Mouse (Mus musculus) naive thymus-derived CD4-positive, alpha-beta T cell, adult 2 months (primary cell): ENCODE measurements around the gene Adamts10.

Experiments used
- DNase-seq: peaks from one replicate; pipeline ENCODE4 v3.0.0-alpha.2; 2011; ENCODE audit warnings: low read depth

Adamts10 gene

DNA sequence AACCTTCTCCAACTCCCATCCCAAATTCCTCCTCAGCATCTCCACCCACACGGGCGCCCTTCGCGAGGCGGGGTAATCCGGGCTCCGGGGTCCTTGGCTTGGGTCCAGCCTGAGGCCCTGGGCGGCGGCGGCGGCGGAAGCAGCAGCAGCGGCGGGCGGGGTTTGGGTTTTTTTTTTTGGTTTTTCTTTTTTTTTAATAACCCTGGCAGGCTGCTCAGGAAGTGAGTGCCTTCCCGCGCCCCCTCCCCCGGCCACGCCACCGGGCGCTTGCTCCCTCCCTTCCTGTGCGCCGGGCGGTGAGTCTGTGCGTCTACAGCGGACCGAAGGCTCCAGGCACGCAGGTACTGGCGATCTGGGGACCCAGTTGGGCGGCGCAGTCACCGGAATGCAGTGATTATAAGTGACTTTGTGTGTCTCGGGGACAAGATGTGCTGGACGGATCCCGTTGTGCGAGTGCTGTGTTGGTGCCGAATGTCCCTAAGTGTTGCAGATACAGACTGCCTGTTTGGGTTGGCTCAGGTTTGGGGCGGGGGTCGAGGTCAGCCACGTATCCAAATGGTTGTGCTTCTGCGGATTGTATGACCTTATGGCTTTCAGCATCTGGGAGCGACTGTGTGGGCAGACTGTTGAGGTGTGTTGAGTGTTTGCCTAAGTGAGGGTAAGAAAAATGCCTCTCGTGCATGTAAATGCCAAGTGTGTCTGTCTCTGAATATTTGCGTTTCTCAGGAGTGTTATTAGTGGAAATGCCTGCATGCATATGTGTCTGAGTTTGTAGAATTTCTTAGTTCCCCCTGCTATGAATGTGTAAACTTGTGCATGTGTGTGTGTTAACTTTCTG is at the start of gene Adamts10:
Gene Adamts10, plus strand, starts transcription at position 287 of the 838 bp plus-strand sequence.
- DNase-seq, result peak; percentile 83

DNA sequence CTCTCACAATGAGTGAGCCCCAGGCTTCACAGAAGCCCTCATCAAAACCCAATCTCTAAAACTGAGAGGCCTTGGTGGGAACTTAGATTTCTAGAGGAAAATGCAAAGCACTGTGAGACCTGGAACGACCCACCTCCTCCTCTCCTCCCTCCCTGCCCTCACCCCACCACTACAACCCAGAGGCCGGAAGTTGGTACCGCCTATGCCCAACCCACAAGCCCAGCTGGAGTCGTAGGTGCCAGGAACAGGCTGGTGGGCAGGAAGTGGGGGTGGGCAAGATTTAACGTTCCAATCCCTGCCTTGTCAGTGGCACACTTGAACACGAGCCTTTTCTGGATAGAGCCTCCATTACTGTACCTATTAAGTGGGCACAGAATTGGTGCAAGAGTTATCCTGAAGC is 40.0 kb upstream of the Adamts10 start:
- peak; percentile 81 for DNase-seq

DNA sequence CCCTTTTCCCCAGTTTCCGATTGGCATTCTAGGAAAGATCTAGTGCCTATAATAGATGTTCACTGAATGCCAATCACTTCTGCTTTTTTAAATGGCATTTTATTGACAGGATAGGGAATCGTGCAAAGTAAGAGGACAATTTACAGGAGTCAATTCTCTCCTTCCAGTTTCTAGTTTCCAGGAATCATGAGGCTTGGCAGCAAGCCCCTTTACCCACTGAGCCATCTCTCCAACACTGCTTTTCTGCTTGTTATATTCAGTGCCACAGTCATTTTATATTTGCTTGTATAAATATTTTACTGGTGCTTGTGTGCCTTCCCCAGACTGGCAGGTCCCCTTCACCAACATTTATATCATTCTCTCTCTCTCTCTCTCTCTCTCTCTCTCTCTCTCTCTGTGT is 36.8 kb upstream of the Adamts10 start:
- no peak for DNase-seq

DNA sequence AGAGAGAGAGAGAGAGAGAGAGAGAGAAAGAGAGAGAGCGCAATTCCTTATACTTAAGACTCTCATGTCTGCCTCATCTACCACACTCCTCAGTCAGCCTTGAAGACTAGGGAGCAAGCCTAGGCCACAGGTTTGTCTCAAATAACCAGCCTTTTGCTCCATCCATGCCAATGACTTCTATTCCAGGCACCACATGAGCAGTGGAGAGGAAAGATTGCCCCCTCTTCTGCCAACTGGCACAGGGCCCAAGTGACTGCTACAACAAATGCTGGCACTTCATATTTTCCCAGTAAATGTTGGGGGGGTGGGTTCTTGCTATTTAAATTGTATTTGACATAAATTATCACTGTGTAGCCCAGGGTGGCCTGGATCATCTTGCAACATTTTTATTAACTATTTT is 36.4 kb upstream of the Adamts10 start:
- DNase-seq, result no peak

DNA sequence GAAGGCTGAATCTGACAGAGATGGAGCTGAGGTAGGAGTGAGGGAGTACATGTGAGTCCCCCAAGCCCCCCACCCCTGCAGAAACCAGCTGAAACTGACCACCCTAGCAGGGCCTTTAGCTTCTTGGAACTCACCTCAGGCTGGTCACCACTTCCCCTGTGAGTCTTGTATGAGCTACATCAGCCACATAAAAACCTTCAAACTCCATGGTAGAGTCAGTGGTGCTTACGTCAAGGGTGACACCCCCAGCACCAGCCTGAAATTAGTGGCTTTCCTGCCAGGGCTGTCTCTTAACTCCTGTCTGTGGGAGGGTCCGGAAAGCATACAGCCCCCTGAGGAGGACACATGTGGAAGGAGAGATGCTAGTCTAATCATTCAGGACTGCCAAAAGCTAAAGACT is 32.6 kb upstream of the Adamts10 start:
- no peak for DNase-seq

DNA sequence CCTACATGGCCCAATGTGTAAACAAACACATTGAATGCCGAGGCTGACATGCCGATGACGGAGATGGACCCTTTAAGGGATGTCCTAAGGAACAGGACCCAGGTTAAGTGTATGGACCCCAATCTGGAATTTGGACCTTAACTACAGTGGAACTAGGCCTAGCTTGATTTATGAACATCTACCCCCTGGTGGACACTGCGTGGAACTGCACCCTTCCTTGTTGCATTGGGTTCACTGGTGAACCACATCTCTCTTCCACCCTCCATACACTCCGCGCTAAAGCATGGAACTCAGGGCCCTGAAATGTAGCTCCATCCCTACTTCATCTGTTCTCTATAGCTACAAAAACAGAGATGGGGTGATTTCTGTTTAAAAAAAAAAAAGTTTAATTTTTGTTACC is 30.9 kb upstream of the Adamts10 start:
- DNase-seq, result peak; percentile 82

DNA sequence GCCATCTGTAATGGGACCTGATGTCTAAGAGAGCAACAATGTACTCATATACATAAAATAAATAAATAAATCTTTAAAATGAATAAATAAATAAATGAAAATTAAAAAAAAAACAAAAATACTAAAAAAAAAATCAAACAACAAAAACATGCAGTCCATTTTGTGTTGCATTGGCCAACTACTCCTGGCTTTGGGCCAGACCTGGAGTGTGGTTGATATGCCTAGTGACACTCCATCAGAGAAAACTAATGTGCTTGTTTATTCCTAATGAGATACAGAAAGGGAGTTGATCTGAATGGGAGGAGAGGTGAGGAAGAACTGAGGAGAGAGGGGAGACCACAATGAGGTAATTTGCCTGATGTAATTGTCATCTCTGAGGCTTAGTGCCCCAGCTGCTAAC is 29.4 kb upstream of the Adamts10 start:
- DNase-seq, result no peak

DNA sequence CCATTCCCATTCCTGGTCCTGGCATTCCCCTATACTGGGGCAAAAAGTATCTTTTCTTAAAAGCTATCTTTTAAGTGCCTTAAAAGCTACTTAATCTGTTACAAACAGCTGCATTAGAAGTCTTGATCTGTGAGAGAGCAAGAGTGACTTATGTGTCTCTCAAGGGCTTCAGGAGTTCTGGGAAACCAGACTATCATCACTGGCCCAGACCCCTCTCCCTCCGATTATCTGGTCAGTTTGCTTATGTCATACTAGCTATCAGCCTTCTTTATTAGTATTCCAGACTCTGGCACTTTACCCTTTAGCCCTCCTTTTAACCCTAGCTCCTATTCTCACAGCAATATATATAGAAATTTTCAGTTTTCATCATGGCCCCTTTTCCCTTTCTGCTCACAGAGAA is 25.1 kb upstream of the Adamts10 start:
- no peak for DNase-seq

DNA sequence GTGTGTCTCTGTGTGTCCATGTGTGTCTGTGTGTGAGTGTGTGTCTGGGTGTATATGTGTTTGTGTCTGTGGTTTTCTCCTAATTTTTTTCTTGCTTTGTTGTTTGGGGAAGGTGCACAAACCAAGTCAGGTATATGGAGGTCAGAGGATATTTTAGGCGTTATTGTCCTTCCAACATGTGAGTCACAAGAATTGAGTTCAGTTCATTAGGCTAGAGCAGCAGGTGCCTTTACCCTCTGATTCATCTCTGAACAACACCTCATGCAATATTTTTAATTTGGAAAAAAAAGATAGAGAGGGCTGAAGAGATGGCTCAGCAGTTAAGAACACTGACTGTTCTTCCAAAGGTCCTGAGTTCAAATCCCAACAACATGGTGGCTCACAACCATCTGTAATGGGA is 15.6 kb upstream of the Adamts10 start:
- no peak for DNase-seq

DNA sequence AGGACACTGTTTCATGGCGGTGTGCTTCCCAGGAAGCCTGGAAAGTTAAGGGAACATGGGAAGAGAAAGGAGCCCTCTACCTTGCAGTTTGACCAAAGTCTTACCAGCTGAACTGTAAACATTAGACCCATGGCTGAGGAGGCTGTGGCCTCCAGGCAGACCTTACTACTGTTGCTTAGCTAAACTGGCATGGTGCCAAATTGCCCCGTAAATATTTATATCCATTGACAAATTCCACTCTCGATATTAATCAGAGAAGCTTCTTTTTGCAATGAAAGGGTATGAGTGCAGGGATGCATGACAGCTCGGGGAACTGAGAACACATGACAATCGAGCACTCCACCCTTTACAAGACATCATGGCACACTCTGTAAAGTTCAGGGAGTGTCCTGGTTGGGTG is 13.8 kb upstream of the Adamts10 start:
- DNase-seq, result no peak

DNA sequence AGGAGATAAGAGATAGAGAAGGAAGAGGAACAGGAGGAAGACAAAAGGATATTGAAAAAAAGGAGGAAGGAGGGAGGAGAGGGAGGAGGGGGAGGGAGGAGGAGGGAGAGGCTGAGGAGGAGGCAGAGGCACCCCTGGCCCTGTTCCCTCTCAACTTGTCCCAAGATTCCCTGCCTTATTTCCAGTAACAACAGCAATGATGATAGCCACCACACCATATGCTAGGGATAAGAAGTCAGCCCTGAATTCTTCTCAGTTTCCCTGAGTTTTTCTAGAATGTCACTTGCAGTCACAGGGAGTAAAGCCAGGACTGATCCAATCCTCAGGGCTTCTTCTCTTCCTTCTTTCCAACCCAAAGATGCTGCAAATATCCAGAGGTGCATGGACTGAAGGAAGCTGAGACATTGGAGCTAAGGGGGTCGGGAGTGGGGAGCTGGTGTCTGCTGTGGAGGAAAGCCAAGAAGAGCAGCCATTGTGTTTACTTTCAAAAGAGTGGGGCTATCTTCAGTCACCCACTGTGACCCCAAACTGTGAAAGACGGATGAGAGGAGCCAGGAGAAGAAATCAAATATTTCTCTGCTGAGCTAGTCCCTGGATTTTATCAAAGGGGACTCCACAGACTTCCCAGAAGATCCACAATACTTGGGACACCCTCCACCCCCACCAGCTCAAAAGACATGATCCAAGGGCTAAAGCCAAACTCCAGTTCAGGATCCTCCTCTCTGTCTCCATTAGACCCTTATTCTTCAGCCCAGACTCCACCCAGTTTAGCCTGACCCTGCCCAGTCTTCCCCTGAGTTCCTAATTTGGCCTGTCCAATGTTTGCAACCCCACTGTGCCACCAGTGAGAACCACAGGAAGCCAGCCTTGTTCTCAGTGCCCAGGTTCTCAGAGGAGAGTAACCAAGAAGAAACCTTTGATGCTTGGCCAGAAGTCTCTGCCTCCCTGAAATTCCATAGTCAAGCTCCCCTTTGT is 11.3 kb upstream of the Adamts10 start:
- DNase-seq, result no peak

DNA sequence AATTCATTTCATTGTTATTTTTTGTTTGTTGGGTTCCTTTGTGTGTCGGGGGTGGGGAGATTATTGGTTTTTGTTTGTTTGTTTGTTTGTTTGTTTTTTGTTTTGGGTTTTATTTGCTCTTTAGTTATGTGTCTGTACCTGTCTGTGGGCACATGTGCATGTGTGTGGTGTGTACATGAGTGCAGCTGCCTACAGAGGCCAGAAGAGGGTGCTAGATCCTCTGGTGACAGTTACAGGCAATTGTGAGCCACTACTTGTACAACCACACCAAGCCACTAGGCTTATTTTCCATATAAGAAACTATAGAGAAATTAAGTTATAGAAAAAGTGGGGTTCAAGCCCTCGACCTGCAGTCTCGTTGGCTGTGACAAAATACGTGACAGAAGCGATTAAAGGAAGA is 10.1 kb upstream of the Adamts10 start:
- DNase-seq, result peak; percentile 35

DNA sequence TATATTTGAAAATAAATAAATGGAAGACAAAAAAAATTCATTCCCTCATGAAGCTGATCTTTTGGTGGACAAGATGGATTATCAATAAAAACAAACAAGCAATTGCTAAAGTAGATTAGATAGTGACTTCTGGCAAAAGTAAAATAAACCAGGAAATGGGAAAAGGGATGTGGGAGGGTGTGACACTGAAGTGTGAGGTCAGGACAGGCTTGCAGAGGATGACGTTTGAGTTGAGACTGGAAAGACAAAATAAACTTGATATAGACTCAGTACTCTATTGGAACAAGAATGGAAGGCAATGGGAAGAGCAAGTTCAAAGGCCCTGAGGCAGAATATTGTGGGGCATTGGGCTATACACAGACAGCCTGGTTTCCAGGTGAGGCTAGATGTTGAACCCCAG is 3.6 kb upstream of the Adamts10 start:
- DNase-seq, result no peak

DNA sequence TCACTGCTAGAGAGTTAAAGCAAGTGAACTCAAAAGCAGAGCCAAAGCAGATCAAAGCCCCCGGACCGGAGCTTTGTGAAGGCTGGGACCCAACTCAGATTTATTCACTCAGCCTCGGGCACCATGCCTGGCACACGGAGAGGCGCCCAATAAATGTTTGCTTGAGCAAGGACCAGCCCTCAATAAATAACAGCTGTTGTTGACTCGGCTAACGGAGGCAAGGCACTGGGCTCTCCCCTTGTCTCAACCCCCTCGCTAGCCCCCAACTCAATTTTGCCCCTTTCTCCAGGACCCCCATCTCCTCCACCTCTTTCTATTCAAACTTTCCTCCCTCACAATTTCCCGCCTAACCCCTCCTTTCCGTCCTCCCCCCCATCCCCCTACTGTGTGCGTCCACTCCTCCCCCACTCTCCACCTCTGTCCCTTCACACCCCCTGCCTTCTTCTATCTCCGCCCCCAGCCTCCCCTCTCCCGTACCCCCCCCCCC is 530 bp upstream of the Adamts10 start:
- DNase-seq, result peak; percentile 38

DNA sequence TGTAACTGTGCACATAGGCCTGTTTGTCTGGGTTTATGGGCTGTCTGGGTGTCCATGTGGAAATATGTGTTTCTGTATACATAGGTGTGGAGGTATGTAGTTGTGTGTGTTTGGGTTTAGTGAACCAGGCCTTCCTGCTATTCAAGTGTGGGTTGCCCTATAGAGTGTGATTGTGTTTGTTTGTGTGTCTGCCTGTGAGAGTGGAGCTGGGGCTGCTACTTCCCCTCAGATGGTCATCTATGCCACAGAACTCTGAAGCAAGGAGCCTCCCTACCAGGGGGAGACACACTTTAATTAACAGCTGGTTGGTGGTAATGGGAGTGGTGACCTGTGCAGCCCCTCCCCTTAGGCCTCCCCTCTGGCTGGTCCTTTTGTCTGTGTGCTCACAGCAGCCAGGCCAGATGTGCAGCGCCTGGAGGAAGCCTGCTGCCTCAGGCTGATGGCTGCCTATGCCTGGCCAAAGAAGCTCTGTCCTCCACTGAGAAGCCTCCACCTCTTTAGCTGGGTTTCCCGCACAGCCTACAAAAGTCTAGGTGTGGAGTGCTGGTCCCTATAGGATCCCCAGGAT is 886 bp downstream of the Adamts10 start:
- peak; percentile 27 for DNase-seq

DNA sequence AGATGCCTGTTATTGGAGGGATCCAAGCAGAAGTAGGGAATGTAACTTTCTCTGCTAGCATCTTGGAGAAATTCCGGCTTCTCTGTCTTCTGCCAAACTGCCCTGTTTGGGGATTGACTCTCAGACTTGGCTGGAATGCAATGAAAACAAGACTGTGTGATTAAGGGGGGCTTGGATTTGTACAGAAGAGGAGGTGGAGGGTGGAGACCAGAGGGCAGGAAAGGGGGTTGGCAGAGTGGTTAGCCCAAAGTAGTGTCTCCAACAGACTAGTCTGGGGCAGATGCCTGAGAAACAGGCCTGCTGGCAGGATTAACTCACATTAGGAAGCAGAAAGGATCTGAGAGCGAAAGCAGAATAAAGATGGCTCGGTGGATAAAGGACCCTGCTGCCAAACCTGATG is 2.5 kb downstream of the Adamts10 start:
- no peak for DNase-seq

DNA sequence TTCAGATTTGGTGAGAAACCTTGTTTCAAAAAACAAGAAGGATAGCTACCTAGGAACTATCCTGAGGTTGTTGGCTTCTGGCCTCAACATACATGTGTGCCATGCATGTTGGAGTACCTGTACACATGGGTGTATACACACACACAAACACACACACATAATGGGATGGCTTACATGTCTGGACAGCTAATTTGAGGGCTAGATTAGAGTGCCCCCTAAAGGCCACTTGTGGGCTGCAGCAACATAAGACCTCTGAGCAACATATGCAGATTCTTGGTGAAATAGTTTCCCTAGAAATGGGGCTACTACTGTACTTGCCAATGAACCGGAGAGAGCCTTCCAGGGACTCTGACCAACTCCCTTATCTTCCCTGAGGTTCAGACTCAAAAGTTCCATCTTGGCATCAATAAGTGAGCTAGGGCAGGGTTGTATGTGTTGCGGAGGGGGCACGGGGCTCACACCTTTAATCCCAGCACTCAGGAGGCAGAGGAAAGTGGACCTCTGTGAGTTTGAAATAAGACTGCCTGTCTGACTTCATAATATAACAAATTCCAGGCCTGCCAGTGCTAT is 15.2 kb downstream of the Adamts10 start:
- DNase-seq, result peak; percentile 76

DNA sequence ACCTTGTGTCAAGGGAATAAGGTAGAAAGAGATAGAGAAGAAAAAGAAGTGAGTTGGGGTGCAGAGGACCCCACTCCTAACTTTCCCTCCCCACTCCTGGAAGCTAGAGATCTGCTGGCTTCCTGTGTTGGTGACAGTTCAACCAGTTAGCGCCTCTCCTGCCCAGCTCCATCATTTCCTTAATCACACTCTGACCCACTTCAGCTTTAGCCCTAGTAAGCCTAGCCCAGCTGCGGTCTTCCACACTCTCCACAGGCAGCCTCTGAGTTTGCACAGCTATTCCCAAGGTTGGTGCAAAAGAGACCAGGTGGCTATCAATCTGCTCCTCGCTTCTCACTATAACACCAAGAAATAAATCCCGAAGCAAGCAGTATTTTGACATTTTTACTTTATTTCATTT is 15.9 kb downstream of the Adamts10 start:
- DNase-seq, result no peak

DNA sequence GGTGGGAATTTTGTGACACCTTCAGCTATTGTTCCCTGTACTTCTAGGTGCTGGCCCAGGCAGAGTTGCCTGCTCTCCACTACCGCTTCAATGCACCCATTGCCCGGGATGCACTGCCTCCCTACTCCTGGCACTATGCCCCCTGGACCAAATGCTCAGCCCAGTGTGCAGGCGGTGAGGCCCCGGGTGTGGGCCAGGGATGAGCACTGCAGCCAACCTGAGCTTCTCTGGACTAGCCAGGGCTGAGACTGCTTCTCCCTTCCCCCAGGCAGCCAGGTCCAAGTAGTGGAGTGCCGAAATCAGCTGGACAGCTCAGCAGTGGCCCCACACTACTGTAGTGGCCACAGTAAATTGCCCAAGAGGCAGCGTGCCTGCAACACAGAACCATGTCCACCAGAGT is 25.2 kb downstream of the Adamts10 start:
- DNase-seq, result no peak

DNA sequence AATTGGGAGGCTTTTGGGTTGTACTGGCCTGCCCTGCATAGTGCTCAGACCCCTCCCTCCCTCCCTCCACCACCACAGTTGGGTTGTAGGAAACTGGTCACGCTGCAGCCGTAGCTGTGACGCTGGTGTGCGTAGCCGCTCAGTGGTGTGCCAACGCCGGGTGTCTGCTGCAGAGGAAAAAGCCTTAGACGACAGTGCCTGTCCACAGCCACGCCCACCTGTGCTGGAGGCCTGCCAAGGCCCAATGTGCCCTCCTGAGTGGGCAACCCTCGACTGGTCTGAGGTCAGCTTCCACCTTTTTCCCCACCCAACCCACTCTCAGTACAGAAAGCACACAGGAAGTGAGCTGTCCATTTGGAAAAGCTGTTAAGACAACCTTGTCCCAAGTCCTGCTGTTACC is 26.4 kb downstream of the Adamts10 start:
- DNase-seq, result no peak

DNA sequence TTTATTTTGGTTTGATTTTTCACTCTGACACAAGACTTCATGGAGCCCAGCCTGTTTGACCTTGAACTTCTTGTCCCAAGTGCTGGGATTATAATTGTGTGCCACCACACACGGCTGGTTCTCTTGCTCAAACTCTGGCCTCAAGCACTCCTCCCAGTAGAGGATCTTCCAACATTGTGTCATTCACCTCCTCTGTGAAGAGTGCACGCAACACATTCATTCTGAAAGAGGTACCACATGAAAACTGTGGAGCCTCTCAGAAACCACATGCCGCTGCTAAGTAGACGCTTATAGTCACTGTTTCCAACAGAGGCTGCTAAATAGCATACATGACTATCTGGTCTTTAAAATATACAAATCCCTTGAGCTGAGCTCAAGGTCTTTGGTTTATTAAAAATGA is 28.1 kb downstream of the Adamts10 start:
- DNase-seq, result no peak

DNA sequence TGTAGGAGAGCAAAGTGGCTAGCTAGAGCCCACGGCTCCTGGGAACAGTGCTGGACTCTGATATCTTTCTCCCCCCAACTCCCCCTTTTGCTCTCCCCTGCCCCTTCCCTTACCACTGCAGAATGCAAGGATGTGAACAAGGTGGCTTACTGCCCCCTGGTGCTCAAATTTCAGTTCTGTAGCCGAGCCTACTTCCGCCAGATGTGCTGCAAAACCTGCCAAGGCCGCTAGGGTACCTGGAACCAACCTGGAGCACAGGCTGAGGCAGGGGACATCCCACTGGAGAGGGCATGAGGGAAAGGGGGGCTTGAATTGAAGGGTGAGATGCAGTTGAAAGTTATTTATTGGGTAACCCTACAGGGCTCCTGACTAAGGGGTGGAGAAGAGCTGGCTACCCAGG is 29.0 kb downstream of the Adamts10 start:
- DNase-seq, result peak; percentile 68
